In the genomic region with DNA sequence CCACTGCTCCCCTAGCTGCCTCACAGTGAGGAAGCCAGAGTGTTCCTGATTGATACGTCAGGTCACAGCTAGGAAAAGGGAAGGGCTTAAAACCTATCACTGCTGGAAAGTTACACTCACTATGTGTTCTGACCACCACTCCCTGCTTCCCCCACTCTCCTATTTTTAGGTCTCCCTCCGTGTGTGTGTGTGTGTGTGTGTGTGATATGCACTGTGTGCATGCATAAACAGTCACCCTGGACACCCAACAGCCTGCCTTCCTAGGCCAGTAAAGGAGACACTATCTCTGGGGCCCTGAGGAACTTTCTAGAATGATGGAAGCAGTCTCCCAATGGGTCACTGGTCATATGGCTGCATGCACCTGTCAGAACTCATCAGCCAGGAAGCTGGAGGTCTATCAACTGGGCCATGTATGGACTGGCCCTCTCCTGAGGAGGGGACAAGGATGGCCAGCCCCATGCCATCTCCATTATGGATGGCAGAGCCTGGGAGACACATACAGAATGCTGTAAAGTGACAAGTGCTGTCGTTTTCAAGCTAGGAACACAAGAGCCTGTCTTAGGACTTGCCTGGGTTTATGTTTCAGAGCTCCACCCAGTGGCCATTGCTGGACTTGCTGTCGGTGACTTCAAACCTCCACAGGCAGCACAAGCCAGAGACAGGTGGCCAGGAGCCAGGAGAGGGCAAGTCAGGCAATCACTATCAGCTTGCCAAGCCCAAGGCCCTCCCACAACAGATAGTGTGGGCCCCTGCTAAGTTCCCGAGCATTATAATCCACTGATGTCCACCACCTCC, we compare ENCODE assay signal across 8 mouse cellular contexts. TPM values are rescaled to one million over a fixed set of nuclear protein-coding genes. Genes with fewer than 3 reads are reported as not detected.
DNase-seq lines count a peak whose midpoint lies in the region; ATAC-seq and TF ChIP-seq lines count a peak whose summit lies in the region.

No protein-coding gene starts in this region.

- WGBS in forebrain, embryonic 14.5 days = 40% methylated on average over 5 of the region's 5 CpGs
- 29% methylated on average over 5 of the region's 5 CpGs for WGBS in liver, postnatal 0 days (ENCODE audit: insufficient replicate concordance)
- 40% methylated on average over 5 of the region's 5 CpGs for WGBS in neural tube, embryonic 14.5 days

- peaks cover 10 to 37% of the 10 kb centered on the region in 2 experiments for H3K4me1 ChIP-seq in CH12.LX (ENCODE audit: control insufficient read depth in 1 of 2, insufficient read depth in 2 of 2)
- no peaks in the 10 kb centered on the region for H3K4me1 ChIP-seq in forebrain, embryonic 14.5 days (ENCODE audit: control insufficient read depth, insufficient read depth, low read length)
- peaks cover 29% of the 10 kb centered on the region for H3K4me1 ChIP-seq in liver, postnatal 0 days (ENCODE audit: insufficient read depth)
- H3K4me1 ChIP-seq in neural tube, embryonic 14.5 days (ENCODE audit: control insufficient read depth, insufficient read depth, low read length) = no peaks in the 10 kb centered on the region
- peaks cover 2% of the 10 kb centered on the region; the same call in 1 of the 2 replicates for H3K4me1 ChIP-seq in testis, adult 2 months (ENCODE audit: control insufficient read depth, insufficient read depth, low read length)

- TF ChIP-seq RAD21 in CH12.LX (IDR thresholded peaks at IDR 0.05; ENCODE audit: low read depth, low read length) = peak; percentile 59

- TF ChIP-seq POLR2A in CH12.LX (IDR thresholded peaks at IDR 0.05; ENCODE audit: low read depth, low read length) = no peak
- TF ChIP-seq POLR2A in testis, adult 2 months (IDR thresholded peaks at IDR 0.05; ENCODE audit: control insufficient read depth, low read depth, low read length) = no peak

- peak; percentile 72; the same call in 1 of the 2 replicates for ATAC-seq in forebrain, embryonic 14.5 days
- ATAC-seq in liver, postnatal 0 days = peak; percentile 86
- ATAC-seq in neural tube, embryonic 14.5 days (ENCODE audit: low read depth) = peak; percentile 76; the same call in 1 of the 2 replicates

- TF ChIP-seq EP300 in CH12.LX (IDR thresholded peaks at IDR 0.05; ENCODE audit: low read length) = no peak
- peak; percentile 68; the same call in 1 of the 2 replicates for TF ChIP-seq EP300 in liver, postnatal 0 days (IDR thresholded peaks at IDR 0.05; ENCODE audit: low read depth)

- H3K79me2 ChIP-seq in CH12.LX (replicated peaks; ENCODE audit: control insufficient read depth, extremely low read depth, insufficient read depth, poor library complexity, severe bottlenecking) = no peaks in the 10 kb centered on the region

- peak; percentile 68 to 82 for TF ChIP-seq CTCF in CH12.LX (conservative IDR thresholded peaks at IDR 0.05 in 1 of 2, IDR thresholded peaks at IDR 0.05 in 1 of 2; ENCODE audit: low read depth in 2 of 2, low read length in 2 of 2)
- peak; percentile 97 for TF ChIP-seq CTCF in liver, postnatal 0 days (IDR thresholded peaks at IDR 0.05; ENCODE audit: low read depth)
- TF ChIP-seq CTCF in testis, adult 2 months (IDR thresholded peaks at IDR 0.05; ENCODE audit: control insufficient read depth, insufficient read depth, insufficient replicate concordance, low read depth, low read length) = peak; percentile 63; the same call in 1 of the 2 replicates

- in situ Hi-C loops in CH12.LX (cut with MboI; ENCODE audit: low pct_ligation_motif_present, low pct_unique_long_range_greater_than_20kb, low sequenced_read_pairs) = no loop called here

- peak; percentile 81 for DNase-seq in CH12.LX (ENCODE audit: extremely low read depth)
- peak; percentile 93 for DNase-seq in c-Kit-positive CD71-negative TER-119-negative erythroid progenitor cells, embryonic 14.5 days (ENCODE audit: low read depth)
- DNase-seq in forebrain, embryonic 14.5 days (ENCODE audit: low spot score) = peak; percentile 91
- peak; percentile 97 to 99 for DNase-seq in heart, postnatal 10 days
- peak; percentile 96 for DNase-seq in layer of hippocampus, adult 11-12 months (ENCODE audit: low spot score)
- DNase-seq in liver, postnatal 0 days = peak; percentile 96

- H3K27ac ChIP-seq in CH12.LX (ENCODE audit: insufficient read depth, low read depth) = no peak overlapping the region
- H3K27ac ChIP-seq in forebrain, embryonic 14.5 days (ENCODE audit: low read depth, low read length) = no peak overlapping the region
- peak overlapping the region; percentile 17; the same call in 1 of the 2 replicates for H3K27ac ChIP-seq in liver, postnatal 0 days (ENCODE audit: low read depth)
- no peak overlapping the region for H3K27ac ChIP-seq in neural tube, embryonic 14.5 days (ENCODE audit: low read depth, low read length)
- no peak overlapping the region; the same call in 1 of the 2 replicates for H3K27ac ChIP-seq in testis, adult 2 months (ENCODE audit: control insufficient read depth, insufficient read depth, low read depth, low read length)

- intact Hi-C loops in heart, postnatal 10 days (cut with DNase I) = loop anchor here (1.0 kb wide), 1 partner anchor 34 kb away; no protein-coding TSS in a partner anchor

- no peak overlapping the region for H3K4me3 ChIP-seq in CH12.LX (replicated peaks in 1 of 3; ENCODE audit: low read depth in 2 of 3, low read length in 2 of 3, poor library complexity in 1 of 3)
- H3K4me3 ChIP-seq in forebrain, embryonic 14.5 days (ENCODE audit: low read depth, low read length) = no peak overlapping the region
- no peak overlapping the region for H3K4me3 ChIP-seq in liver, postnatal 0 days (ENCODE audit: low read depth, low read length)
- H3K4me3 ChIP-seq in neural tube, embryonic 14.5 days (ENCODE audit: low read depth, low read length) = no peak overlapping the region
- H3K4me3 ChIP-seq in testis, adult 2 months (ENCODE audit: control insufficient read depth, low read depth, low read length) = no peak overlapping the region

- no peaks in the 10 kb centered on the region for H3K9me3 ChIP-seq in CH12.LX (replicated peaks; ENCODE audit: low read length)
- no peaks in the 10 kb centered on the region for H3K9me3 ChIP-seq in forebrain, embryonic 14.5 days (replicated peaks; ENCODE audit: control insufficient read depth, low read length)
- no peaks in the 10 kb centered on the region for H3K9me3 ChIP-seq in liver, postnatal 0 days (ENCODE audit: low read length)
- H3K9me3 ChIP-seq in neural tube, embryonic 14.5 days (ENCODE audit: control insufficient read depth, low read length) = no peaks in the 10 kb centered on the region

- H3K36me3 ChIP-seq in CH12.LX (replicated peaks in 1 of 2; ENCODE audit: control insufficient read depth in 1 of 2, insufficient read depth in 1 of 2, low read length in 1 of 2) = peaks cover 0 to 45% of the 10 kb centered on the region in 2 experiments
- H3K36me3 ChIP-seq in forebrain, embryonic 14.5 days (ENCODE audit: control insufficient read depth, insufficient read depth, low read length) = no peaks in the 10 kb centered on the region
- H3K36me3 ChIP-seq in liver, postnatal 0 days (replicated peaks; ENCODE audit: insufficient read depth, low read length) = peaks cover 22% of the 10 kb centered on the region
- no peaks in the 10 kb centered on the region for H3K36me3 ChIP-seq in neural tube, embryonic 14.5 days (ENCODE audit: control insufficient read depth, insufficient read depth, low read length)
- no peaks in the 10 kb centered on the region for H3K36me3 ChIP-seq in testis, adult 2 months (ENCODE audit: control insufficient read depth, insufficient read depth, low read length)

- no peaks in the 10 kb centered on the region for H3K27me3 ChIP-seq in CH12.LX (replicated peaks)
- no peaks in the 10 kb centered on the region for H3K27me3 ChIP-seq in forebrain, embryonic 14.5 days (replicated peaks; ENCODE audit: control insufficient read depth, insufficient read depth, low read length)
- H3K27me3 ChIP-seq in liver, postnatal 0 days (ENCODE audit: insufficient read depth, low read length) = no peaks in the 10 kb centered on the region
- H3K27me3 ChIP-seq in neural tube, embryonic 14.5 days (ENCODE audit: control insufficient read depth, insufficient read depth, low read length) = no peaks in the 10 kb centered on the region
- H3K27me3 ChIP-seq in testis, adult 2 months (ENCODE audit: control insufficient read depth, insufficient read depth, low read length) = no peaks in the 10 kb centered on the region

- no peak overlapping the region for H3K9ac ChIP-seq in CH12.LX (ENCODE audit: insufficient read depth, low read depth)
- no peak overlapping the region for H3K9ac ChIP-seq in forebrain, embryonic 14.5 days (ENCODE audit: low read length)
- H3K9ac ChIP-seq in liver, postnatal 0 days (replicated peaks) = 0 out of 2 replicates have a peak overlapping the region, but pooled peaks have one; percentile 12
- H3K9ac ChIP-seq in neural tube, embryonic 14.5 days (replicated peaks; ENCODE audit: low read depth, low read length) = no peak overlapping the region

- dilution Hi-C loops in CH12.LX (cut with MboI; ENCODE audit: extremely low pct_ligation_motif_present, extremely low pct_unique_long_range_greater_than_20kb, low sequenced_read_pairs) = no loop called here

- H3K4me2 ChIP-seq in CH12.LX (ENCODE audit: insufficient read depth, low read depth, poor library complexity, severe bottlenecking) = no peak overlapping the region
- no peak overlapping the region for H3K4me2 ChIP-seq in forebrain, embryonic 14.5 days (ENCODE audit: low read length)
- H3K4me2 ChIP-seq in liver, postnatal 0 days (ENCODE audit: low read depth, low read length) = peak overlapping the region; percentile 47
- no peak overlapping the region for H3K4me2 ChIP-seq in neural tube, embryonic 14.5 days (ENCODE audit: low read depth, low read length)

RNA-seq across cellular contexts. Expression of a gene that starts 6.9 kb away (rescaled TPM):
- total RNA-seq in CH12.LX (2012; rRNA removed) (0.17 TPM in 1 of 2 replicates, not detected in the other), CH12.LX (2014; rRNA removed) (0.15 TPM in 1 of 2 replicates, not detected in the other)
- 0.53 and 0.54 TPM in 2 replicates for polyA plus RNA-seq in CH12.LX (2012; ENCODE audit: insufficient read length, low read depth)
- 0.18 TPM in 1 of 2 replicates, not detected in the other for polyA plus RNA-seq in forebrain, embryonic 14.5 days (2014; fragmentation: Nextera tagmentation; extraction: Ambion mirVana)
- under 1 TPM; 0.74 to 0.93 TPM for total RNA-seq in heart, postnatal 10 days (2021)
- 1.9 and 2.0 TPM in 2 replicates for polyA plus RNA-seq in liver, postnatal 0 days (2015; fragmentation: Nextera tagmentation; extraction: Ambion mirVana)
- polyA plus RNA-seq in neural tube, embryonic 14.5 days (2014; fragmentation: Nextera tagmentation; extraction: Ambion mirVana) = 0.17 and 0.23 TPM in 2 replicates
- 0.12 TPM in 1 of 2 replicates, not detected in the other for polyA plus RNA-seq in testis, adult 2 months (2012; rRNA removed)

RNA-seq across cellular contexts. Expression of a gene that starts 20.7 kb away (rescaled TPM):
- total RNA-seq in CH12.LX (2012; rRNA removed) (0.08 and 0.13 TPM in 2 replicates), CH12.LX (2014; rRNA removed) (not detected in 2 replicates)
- not detected in 2 replicates for polyA plus RNA-seq in CH12.LX (2012; ENCODE audit: insufficient read length, low read depth)
- 0.85 and 0.93 TPM in 2 replicates for polyA plus RNA-seq in forebrain, embryonic 14.5 days (2014; fragmentation: Nextera tagmentation; extraction: Ambion mirVana)
- 10 to 100 TPM; 33.7 to 37.2 TPM for total RNA-seq in heart, postnatal 10 days (2021)
- polyA plus RNA-seq in liver, postnatal 0 days (2015; fragmentation: Nextera tagmentation; extraction: Ambion mirVana) = 14.5 and 14.7 TPM in 2 replicates
- 1.8 and 2.2 TPM in 2 replicates for polyA plus RNA-seq in neural tube, embryonic 14.5 days (2014; fragmentation: Nextera tagmentation; extraction: Ambion mirVana)
- polyA plus RNA-seq in testis, adult 2 months (2012; rRNA removed) = 1.2 TPM in 2 replicates

RNA-seq across cellular contexts. Expression of a gene that starts 24.8 kb away (rescaled TPM):
- total RNA-seq in CH12.LX (2012; rRNA removed) (0.08 and 0.13 TPM in 2 replicates), CH12.LX (2014; rRNA removed) (not detected in 2 replicates)
- not detected in 2 replicates for polyA plus RNA-seq in CH12.LX (2012; ENCODE audit: insufficient read length, low read depth)
- 10.0 and 10.2 TPM in 2 replicates for polyA plus RNA-seq in forebrain, embryonic 14.5 days (2014; fragmentation: Nextera tagmentation; extraction: Ambion mirVana)
- 1 to 10 TPM; 2.5 to 2.6 TPM for total RNA-seq in heart, postnatal 10 days (2021)
- 0.09 and 0.11 TPM in 2 replicates for polyA plus RNA-seq in liver, postnatal 0 days (2015; fragmentation: Nextera tagmentation; extraction: Ambion mirVana)
- polyA plus RNA-seq in neural tube, embryonic 14.5 days (2014; fragmentation: Nextera tagmentation; extraction: Ambion mirVana) = 6.2 and 9.5 TPM in 2 replicates
- polyA plus RNA-seq in testis, adult 2 months (2012; rRNA removed) = 0.27 and 0.43 TPM in 2 replicates

RNA-seq across cellular contexts. Expression of a gene that starts 45.7 kb away (rescaled TPM):
- total RNA-seq in CH12.LX (2012; rRNA removed) = not detected in 2 replicates
- not detected in 2 replicates for total RNA-seq in CH12.LX (2014; rRNA removed)
- polyA plus RNA-seq in CH12.LX (2012; ENCODE audit: insufficient read length, low read depth) = not detected in 2 replicates
- polyA plus RNA-seq in forebrain, embryonic 14.5 days (2014; fragmentation: Nextera tagmentation; extraction: Ambion mirVana) = not detected in 2 replicates
- not detected for total RNA-seq in heart, postnatal 10 days (2021)
- not detected in 2 replicates for polyA plus RNA-seq in liver, postnatal 0 days (2015; fragmentation: Nextera tagmentation; extraction: Ambion mirVana)
- not detected in 2 replicates for polyA plus RNA-seq in neural tube, embryonic 14.5 days (2014; fragmentation: Nextera tagmentation; extraction: Ambion mirVana)
- 0.07 TPM in 1 of 2 replicates, not detected in the other for polyA plus RNA-seq in testis, adult 2 months (2012; rRNA removed)

RNA-seq across cellular contexts. Expression of a gene that starts 46.9 kb away (rescaled TPM):
- 30.1 and 38.8 TPM in 2 replicates for total RNA-seq in CH12.LX (2012; rRNA removed)
- 32.1 and 32.3 TPM in 2 replicates for total RNA-seq in CH12.LX (2014; rRNA removed)
- 70.1 and 74.0 TPM in 2 replicates for polyA plus RNA-seq in CH12.LX (2012; ENCODE audit: insufficient read length, low read depth)
- 127 and 155 TPM in 2 replicates for polyA plus RNA-seq in forebrain, embryonic 14.5 days (2014; fragmentation: Nextera tagmentation; extraction: Ambion mirVana)
- 10 to 100 TPM; 88.8 to 96.4 TPM for total RNA-seq in heart, postnatal 10 days (2021)
- 34.4 and 37.1 TPM in 2 replicates for polyA plus RNA-seq in liver, postnatal 0 days (2015; fragmentation: Nextera tagmentation; extraction: Ambion mirVana)
- 108 and 113 TPM in 2 replicates for polyA plus RNA-seq in neural tube, embryonic 14.5 days (2014; fragmentation: Nextera tagmentation; extraction: Ambion mirVana)
- polyA plus RNA-seq in testis, adult 2 months (2012; rRNA removed) = 42.2 and 49.9 TPM in 2 replicates
